Mouse (Mus musculus): ENCODE results near the gene Kif16b. TPM values are rescaled to one million over a fixed set of nuclear protein-coding genes. Genes with fewer than 3 reads are reported as not detected.
A peak's percentile ranks its signal among the peaks of the same experiment; 100 is the strongest.

Kif16b gene
- 3.3 and 3.9 TPM in 2 replicates for polyA plus RNA-seq (2015; fragmentation: Nextera tagmentation; extraction: Ambion mirVana)

DNA sequence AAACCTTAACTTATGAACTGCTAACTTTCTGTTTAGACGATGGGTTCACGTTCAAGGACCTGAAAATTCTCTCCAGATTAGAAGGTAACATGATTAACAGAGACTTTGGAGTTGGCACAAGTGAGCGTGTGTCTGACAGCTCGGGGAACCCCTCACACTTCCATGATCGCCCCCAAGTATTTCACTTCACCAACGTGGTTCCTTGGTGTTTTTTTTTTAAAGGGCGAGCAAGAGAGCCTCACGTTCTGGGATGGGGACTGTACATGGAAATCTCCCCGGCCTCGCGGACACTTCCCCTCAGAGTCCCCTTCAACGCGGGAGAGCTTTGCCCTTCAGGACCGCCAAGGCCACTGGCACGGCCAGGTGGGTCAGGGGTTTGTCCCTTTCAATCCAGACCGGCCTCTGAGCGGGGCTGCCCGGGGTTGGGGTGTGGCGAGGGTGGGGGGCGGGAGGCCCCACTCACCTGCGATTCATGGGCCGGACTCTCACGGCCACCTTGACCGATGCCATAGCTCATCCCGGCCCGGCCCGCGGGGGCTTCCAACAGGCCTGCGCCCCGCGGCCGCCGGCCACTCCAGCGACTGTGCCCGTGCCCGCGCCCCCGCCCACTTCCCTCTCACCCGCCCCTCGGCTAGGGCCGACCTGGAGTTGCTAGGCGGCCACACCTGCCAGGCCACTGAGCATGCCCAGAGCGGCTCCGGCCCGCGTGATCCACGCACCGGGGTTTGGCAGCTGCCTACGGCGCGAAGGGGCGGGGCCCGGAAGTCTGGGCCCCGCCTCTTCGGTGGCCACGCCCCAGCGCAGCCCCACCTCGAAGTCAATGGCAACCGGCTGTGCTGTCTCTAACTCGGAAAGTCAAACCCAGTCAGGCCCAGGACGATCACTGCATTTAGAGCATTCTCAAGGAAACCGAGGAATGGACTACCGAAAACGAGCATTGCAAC lies at the start of gene Kif16b:
TSS of gene Kif16b (minus strand) at position 670 of the 944 bp plus-strand sequence.
- Histone ChIP-seq H3K9me3 (ENCODE audit: control insufficient read depth, low read length) (no peaks in the 10 kb centered on the region), H3K27ac (ENCODE audit: low read depth, low read length) (peak within 1 kb of the TSS; percentile 76), H3K36me3 (ENCODE audit: control insufficient read depth, insufficient read depth, low read length) (no peaks in the 10 kb centered on the region), H3K4me3 (ENCODE audit: low read length) (peak within 1 kb of the TSS; percentile 89), H3K4me1 (ENCODE audit: control insufficient read depth, insufficient read depth, low read depth, low read length) (peaks cover 14% of the 10 kb centered on the region), H3K9ac (ENCODE audit: low read depth, low read length) (peak within 1 kb of the TSS; percentile 97), H3K27me3 (replicated peaks; ENCODE audit: control insufficient read depth, insufficient read depth, low read length) (no peaks in the 10 kb centered on the region), H3K4me2 (ENCODE audit: low read length) (peak within 1 kb of the TSS; percentile 95)
- ATAC-seq: peak; percentile 93
- 1% methylated on average over 55 of the region's 64 CpGs for WGBS

GRCm38 (mm10) chr2:142940899-142941642 lies 39.7 kb upstream of the Kif16b start:
- H3K27ac ChIP-seq (ENCODE audit: low read depth, low read length): no peak overlapping the region
- no peaks in the 10 kb centered on the region for H3K27me3 ChIP-seq (replicated peaks; ENCODE audit: control insufficient read depth, insufficient read depth, low read length)
- H3K9me3 ChIP-seq (ENCODE audit: control insufficient read depth, low read length): no peaks in the 10 kb centered on the region
- H3K4me1 ChIP-seq (ENCODE audit: control insufficient read depth, insufficient read depth, low read depth, low read length): no peaks in the 10 kb centered on the region
- H3K4me2 ChIP-seq (ENCODE audit: low read length): no peak overlapping the region
- 0 out of 2 replicates have a peak, but pooled peaks have one; percentile 27 for ATAC-seq
- 50% methylated on average over 6 of the region's 6 CpGs for WGBS
- no peak overlapping the region for H3K4me3 ChIP-seq (ENCODE audit: low read length)
- no peak overlapping the region for H3K9ac ChIP-seq (ENCODE audit: low read depth, low read length)
- H3K36me3 ChIP-seq (ENCODE audit: control insufficient read depth, insufficient read depth, low read length): no peaks in the 10 kb centered on the region

- Histone ChIP-seq H3K27me3 (replicated peaks; ENCODE audit: control insufficient read depth, insufficient read depth, low read length) (no peaks in the 10 kb centered on the region), H3K4me2 (ENCODE audit: low read length) (no peak overlapping the region), H3K4me3 (ENCODE audit: low read length) (no peak overlapping the region), H3K9ac (ENCODE audit: low read depth, low read length) (no peak overlapping the region), H3K27ac (ENCODE audit: low read depth, low read length) (no peak overlapping the region), H3K4me1 (ENCODE audit: control insufficient read depth, insufficient read depth, low read depth, low read length) (no peaks in the 10 kb centered on the region), H3K9me3 (ENCODE audit: control insufficient read depth, low read length) (no peaks in the 10 kb centered on the region), H3K36me3 (ENCODE audit: control insufficient read depth, insufficient read depth, low read length) (no peaks in the 10 kb centered on the region)
- 80% methylated on average over 4 of the region's 4 CpGs for WGBS
- ATAC-seq: no peak
Observed at GRCm38 (mm10) chr2:142930445-142930844, 29.1 kb upstream of the Kif16b start.

- H3K4me2 ChIP-seq (ENCODE audit: low read length): no peak overlapping the region
- no peak overlapping the region for H3K27ac ChIP-seq (ENCODE audit: low read depth, low read length)
- H3K27me3 ChIP-seq (replicated peaks; ENCODE audit: control insufficient read depth, insufficient read depth, low read length): no peaks in the 10 kb centered on the region
Observed at GRCm38 (mm10) chr2:142929226-142930112, 28.1 kb upstream of the Kif16b start.

GRCm38 (mm10) chr2:142910808-142911388 lies 9.6 kb upstream of the Kif16b start:
- ATAC-seq: no peak
- H3K27me3 ChIP-seq (replicated peaks; ENCODE audit: control insufficient read depth, insufficient read depth, low read length): no peaks in the 10 kb centered on the region
- H3K4me3 ChIP-seq (ENCODE audit: low read length): no peak overlapping the region
- H3K9me3 ChIP-seq (ENCODE audit: control insufficient read depth, low read length): no peaks in the 10 kb centered on the region
- no peaks in the 10 kb centered on the region for H3K36me3 ChIP-seq (ENCODE audit: control insufficient read depth, insufficient read depth, low read length)
- H3K27ac ChIP-seq (ENCODE audit: low read depth, low read length): no peak overlapping the region
- no peak overlapping the region for H3K4me2 ChIP-seq (ENCODE audit: low read length)
- H3K4me1 ChIP-seq (ENCODE audit: control insufficient read depth, insufficient read depth, low read depth, low read length): no peaks in the 10 kb centered on the region
- 57% methylated on average over 3 of the region's 3 CpGs for WGBS
- no peak overlapping the region for H3K9ac ChIP-seq (ENCODE audit: low read depth, low read length)

More at GRCm38 (mm10) chr2:142929226-142930112, 28.1 kb upstream of the Kif16b start:
- no peak overlapping the region for H3K4me3 ChIP-seq (ENCODE audit: low read length)
- no peak overlapping the region for H3K9ac ChIP-seq (ENCODE audit: low read depth, low read length)
- H3K9me3 ChIP-seq (ENCODE audit: control insufficient read depth, low read length): no peaks in the 10 kb centered on the region
- 73% methylated on average over 10 of the region's 10 CpGs for WGBS
- no peaks in the 10 kb centered on the region for H3K36me3 ChIP-seq (ENCODE audit: control insufficient read depth, insufficient read depth, low read length)
- ATAC-seq: no peak
- no peaks in the 10 kb centered on the region for H3K4me1 ChIP-seq (ENCODE audit: control insufficient read depth, insufficient read depth, low read depth, low read length)

- H3K4me3 ChIP-seq (ENCODE audit: low read length): no peak overlapping the region
- 78% methylated on average over 3 of the region's 3 CpGs for WGBS
- ATAC-seq: no peak
- no peaks in the 10 kb centered on the region for H3K36me3 ChIP-seq (ENCODE audit: control insufficient read depth, insufficient read depth, low read length)
- H3K27ac ChIP-seq (ENCODE audit: low read depth, low read length): no peak overlapping the region
- H3K4me1 ChIP-seq (ENCODE audit: control insufficient read depth, insufficient read depth, low read depth, low read length): no peaks in the 10 kb centered on the region
- no peaks in the 10 kb centered on the region for H3K27me3 ChIP-seq (replicated peaks; ENCODE audit: control insufficient read depth, insufficient read depth, low read length)
- no peaks in the 10 kb centered on the region for H3K9me3 ChIP-seq (ENCODE audit: control insufficient read depth, low read length)
- no peak overlapping the region for H3K9ac ChIP-seq (ENCODE audit: low read depth, low read length)
- H3K4me2 ChIP-seq (ENCODE audit: low read length): no peak overlapping the region
Observed at GRCm38 (mm10) chr2:142909213-142909612, 7.9 kb upstream of the Kif16b start.

- no peak overlapping the region for H3K27ac ChIP-seq (ENCODE audit: low read depth, low read length)
- H3K36me3 ChIP-seq (ENCODE audit: control insufficient read depth, insufficient read depth, low read length): no peaks in the 10 kb centered on the region
- H3K4me1 ChIP-seq (ENCODE audit: control insufficient read depth, insufficient read depth, low read depth, low read length): peaks cover 7% of the 10 kb centered on the region
- ATAC-seq: no peak
- H3K27me3 ChIP-seq (replicated peaks; ENCODE audit: control insufficient read depth, insufficient read depth, low read length): no peaks in the 10 kb centered on the region
- WGBS: 85% methylated on average over 4 of the region's 4 CpGs
- no peaks in the 10 kb centered on the region for H3K9me3 ChIP-seq (ENCODE audit: control insufficient read depth, low read length)
- H3K9ac ChIP-seq (ENCODE audit: low read depth, low read length): no peak overlapping the region
- H3K4me2 ChIP-seq (ENCODE audit: low read length): no peak overlapping the region
- H3K4me3 ChIP-seq (ENCODE audit: low read length): no peak overlapping the region
Observed at GRCm38 (mm10) chr2:142907056-142907455, 5.7 kb upstream of the Kif16b start.
